Mouse (Mus musculus) neural tube, embryonic 10.5 days (tissue): ENCODE measurements around the gene Ovol2.
"Not testable (repeated sequence)": the region's sequence is repeated elsewhere in the genome, so short reads cannot be mapped to it uniquely, and the experiment has no call there.

Source experiments
- DNase-seq: peaks from one replicate; pipeline ENCODE4 v3.0.0-alpha.2; 2017; ENCODE audit warnings: low spot score; ENCODE audit errors: extremely low spot score

Gene Ovol2

DNA sequence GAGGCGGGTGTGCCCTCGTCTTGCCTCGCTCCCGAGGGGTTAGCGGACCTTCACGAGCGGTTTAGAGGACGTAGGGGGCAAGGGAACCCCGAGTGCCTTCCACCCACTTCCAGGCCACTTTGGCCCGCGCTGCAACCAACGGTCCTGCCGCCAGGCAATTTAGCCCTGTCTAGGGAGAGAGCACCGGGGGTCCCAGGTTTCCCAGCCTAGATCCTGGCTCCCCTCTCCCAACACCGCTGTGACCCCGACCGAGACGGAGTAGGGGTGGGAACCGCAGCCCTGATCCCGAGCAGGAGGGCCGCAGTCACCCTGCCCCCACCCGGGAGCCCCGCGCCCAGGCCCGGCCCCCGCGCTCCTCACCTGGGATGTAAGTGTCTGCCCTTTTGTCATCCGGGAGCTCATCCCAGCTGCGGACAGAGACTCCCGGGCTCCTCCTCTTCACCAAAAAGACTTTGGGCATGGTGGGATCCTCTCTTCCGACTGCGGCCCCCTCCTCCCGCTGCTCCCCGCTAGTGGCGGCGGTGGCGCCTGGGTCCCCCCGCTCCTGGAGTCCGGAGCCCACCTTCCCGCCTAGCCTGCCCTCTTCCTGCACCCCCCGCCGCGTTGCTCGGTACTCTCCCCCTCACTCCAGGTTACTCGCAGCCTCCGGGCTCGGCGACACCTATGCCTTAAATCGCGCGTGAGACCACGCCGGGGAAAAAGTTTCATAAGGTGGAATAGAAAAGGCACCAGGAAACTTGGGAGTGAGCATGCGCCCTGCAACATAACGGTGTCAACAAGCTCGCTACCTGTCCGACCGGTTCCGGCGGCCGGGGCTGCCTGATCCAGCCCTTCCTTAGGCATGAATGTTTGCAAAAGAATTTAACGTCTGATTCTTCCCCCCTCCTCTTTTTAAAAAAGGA lies at the start of gene Ovol2:
Ovol2 (minus strand) TSS at position 746 of the 902 bp plus-strand sequence.
- DNase-seq, result peak; percentile 54

- no peak for DNase-seq
These were observed 49.8 kb upstream of the Ovol2 start for GRCm38 (mm10) chr2:144381741-144382140.

DNA sequence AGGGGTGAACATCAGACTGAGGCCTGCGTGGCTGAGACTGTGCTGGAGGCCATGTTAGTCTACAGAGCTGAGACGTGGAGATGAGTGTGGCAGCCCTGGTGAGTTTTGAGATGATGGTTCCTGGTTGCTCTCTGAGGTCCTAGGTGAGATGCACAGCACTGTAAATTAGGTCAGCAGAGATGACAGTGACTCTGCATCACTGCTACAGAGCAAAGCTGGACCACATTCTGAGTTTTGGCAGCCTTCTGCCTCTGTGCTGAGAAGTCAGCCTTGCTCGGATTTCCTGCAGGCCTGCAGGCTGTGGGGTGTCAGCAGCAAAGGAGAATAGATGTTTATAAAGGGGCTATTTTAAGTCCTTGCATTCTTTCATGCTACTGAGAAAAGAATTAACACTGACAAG lies 49.3 kb upstream of the Ovol2 start:
- no peak for DNase-seq

- no peak for DNase-seq
These were observed 43.2 kb upstream of the Ovol2 start for GRCm38 (mm10) chr2:144375063-144375703.

DNA sequence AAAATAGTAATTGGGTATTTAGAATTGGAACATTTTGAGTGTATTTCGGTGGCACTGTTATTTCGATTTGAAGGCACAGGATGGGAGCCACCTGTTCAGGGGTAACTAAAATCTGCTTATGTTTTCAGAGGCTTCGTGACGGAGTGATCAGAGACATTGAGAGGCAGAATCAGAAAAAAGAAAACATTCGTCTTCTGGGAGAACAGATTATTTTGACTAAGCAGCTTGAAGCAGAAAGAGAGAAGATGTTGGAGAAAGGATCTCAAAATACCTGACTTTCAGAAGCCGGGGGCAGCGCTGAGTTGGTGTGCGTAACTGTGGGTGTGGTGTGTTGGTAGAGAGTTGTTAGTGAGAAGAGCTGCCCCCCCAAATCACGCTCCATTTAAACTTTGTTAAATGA lies 41.1 kb upstream of the Ovol2 start:
- DNase-seq, result no peak

DNA sequence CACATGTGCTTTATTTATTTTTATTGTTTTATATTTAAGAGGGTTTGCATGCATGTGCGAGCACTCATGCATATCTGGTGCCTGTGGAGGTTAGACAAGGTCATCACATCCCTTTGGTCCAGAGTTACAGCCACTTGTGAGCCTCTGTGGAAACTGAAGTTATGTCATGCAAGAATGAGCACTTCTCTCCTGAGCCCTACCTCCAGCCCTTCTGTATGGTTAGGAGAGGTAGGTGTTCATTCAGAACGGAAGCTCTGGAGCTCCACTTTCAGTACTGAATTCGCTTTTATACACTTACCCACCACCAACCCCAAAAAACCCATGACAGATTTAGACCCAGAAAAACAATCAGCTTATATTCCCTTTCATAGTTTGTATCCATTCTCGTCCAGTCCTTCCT lies 39.6 kb upstream of the Ovol2 start:
- DNase-seq, result no peak

- DNase-seq, result no peak
These were observed 37.6 kb upstream of the Ovol2 start for GRCm38 (mm10) chr2:144369511-144369910.

GRCm38 (mm10) chr2:144369020-144369421 lies 37.1 kb upstream of the Ovol2 start:
- DNase-seq, result no peak

- peak; percentile 98 for DNase-seq
These were observed 36.6 kb upstream of the Ovol2 start, which contains the start of the genes Kat14 and Pet117 for GRCm38 (mm10) chr2:144368400-144369019. Gene Kat14, plus strand, starts transcription at chr2:144368983. Gene Pet117, plus strand, starts transcription at chr2:144368996.

DNA sequence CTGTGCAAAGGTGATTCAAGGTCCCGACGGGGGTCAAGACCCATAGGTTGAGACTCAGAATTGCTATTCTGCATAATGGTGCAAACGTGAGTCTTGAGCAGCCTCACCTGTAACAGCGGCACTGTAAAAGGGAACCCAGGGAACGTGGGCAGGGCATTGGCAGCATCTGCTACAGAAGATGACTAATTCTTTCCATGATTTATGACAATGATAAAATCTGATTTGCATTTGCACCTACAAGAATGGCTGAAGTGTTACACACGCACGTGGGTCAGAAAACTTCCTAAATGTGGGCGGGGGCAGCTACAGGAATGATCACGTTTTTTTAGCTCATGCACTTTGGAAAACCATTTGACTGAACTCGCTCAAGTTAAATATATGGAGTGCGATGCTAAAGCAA lies 20.9 kb upstream of the Ovol2 start:
- DNase-seq, result no peak

DNA sequence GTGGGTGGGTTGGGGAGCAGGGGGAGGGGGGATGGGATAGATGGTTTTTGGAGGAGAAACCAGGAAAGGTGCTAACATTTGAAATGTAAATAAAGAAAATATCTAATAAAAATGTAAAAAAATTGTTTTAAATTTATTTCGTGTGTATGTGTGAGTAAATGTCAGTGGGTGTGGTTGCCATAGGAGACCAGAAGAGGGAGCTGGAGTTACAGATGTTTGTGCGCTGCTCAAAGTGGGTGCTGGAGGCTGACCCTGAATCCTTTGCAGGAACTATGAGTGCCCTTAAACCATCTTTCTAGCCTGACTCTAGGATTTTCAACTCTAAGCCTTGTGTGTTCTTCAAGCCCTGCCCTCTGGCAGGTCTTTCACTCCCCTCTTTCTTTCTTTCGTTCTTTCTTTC lies 16.6 kb upstream of the Ovol2 start:
- DNase-seq, result no peak

DNA sequence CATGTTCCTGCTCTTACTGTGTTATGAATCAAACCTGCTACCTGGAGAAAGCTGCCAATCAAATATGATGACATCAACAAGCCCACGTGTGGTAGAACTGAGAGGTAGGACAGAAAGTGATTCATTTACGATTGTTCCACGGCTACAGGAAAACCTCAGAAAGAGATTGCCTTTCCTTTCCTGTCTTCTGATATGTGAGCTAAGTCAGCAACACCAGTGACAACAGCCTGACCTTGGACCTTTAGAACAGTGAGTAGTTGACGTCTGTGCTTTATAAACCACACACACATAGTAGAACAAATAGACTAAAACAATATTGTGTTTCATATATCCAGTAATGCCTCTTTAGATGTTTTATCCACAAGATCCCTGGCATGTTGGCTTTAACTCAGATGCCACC lies 11.2 kb upstream of the Ovol2 start:
- no peak for DNase-seq

DNA sequence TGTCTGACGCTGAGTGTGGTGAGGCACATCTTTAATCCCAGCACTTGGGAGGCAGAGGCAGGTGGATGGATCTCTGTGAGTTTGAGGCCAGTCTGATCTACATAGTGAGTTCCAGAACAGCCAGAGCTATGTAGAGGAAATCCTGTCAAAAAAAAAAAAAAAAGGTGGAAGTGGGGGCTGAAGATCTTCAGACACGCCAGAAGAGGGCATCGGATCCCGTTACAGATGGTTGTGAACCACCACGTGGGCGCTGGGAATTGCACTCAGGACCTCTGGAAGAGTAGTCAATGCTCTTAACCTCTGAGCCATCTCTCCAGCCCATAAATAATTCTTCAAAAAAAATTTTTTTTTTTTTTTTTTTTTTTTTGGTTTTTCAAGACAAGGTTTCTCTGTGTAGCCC lies 6.2 kb upstream of the Ovol2 start:
- not testable (repeated sequence) for DNase-seq

DNA sequence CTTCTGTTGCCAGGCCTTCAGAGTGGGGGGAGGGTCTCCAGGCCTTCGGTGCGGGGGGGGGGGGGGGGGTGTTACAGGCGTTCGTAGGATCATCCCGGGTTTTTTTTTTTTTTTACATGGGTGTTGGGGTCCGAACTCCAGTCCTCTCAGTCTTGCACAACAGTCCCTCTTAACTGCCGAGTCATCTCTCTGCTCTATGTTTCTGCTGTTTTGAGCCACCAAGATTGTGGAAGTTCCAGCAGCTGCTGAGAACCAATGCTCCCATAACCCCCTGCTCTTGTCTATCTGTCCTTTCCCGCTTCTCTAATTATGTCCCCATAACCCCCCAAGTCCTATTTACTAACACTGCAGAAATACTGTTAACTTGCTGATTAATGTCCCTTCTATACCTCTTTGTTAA lies 5.8 kb upstream of the Ovol2 start:
- no peak for DNase-seq

GRCm38 (mm10) chr2:144337230-144337629 lies 5.3 kb upstream of the Ovol2 start:
- DNase-seq, result no peak

- DNase-seq, result peak; percentile 59
These were observed 1.3 kb upstream of the Ovol2 start for GRCm38 (mm10) chr2:144333138-144333842.

DNA sequence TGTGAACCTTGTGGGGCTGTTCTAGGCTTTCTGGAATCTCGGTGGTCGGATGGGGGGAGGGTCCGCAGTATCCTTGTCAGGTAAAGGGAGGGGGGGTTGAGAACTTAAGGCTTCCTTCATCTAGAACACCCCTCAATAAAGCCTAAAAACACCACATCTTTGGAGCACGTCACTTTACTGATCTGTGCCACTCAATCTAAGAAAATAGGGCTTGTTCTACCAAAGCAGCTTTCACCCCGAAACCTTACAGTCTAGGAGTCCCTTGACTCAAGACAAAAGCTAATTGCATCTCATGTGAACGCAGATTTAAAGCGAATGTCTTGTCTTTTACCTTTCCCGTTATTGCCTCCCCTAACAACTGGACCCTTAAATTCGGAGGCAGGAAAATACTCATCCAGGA lies 540 bp upstream of the Ovol2 start:
- DNase-seq, result peak; percentile 31

DNA sequence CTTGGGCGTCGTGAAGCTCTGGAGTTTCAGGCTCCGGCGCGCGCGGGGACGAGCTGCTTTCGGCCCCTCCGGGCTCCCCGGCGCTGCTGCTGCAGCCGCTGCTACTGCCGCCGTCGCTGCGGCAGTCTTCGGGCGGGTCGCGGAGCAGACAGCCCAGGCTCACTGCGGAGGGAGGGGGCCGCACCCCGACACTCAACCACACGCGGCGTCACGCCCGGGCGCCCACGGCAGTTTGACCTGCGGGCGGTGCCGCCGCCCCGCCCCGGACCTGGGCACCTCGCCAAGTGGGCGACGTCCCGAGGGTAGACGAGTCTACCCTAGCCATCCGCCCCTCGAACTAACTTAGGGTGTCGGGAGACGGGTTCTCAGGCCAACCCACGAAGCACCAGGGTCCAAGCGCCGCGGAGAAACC lies 980 bp downstream of the Ovol2 start:
- no peak for DNase-seq

DNA sequence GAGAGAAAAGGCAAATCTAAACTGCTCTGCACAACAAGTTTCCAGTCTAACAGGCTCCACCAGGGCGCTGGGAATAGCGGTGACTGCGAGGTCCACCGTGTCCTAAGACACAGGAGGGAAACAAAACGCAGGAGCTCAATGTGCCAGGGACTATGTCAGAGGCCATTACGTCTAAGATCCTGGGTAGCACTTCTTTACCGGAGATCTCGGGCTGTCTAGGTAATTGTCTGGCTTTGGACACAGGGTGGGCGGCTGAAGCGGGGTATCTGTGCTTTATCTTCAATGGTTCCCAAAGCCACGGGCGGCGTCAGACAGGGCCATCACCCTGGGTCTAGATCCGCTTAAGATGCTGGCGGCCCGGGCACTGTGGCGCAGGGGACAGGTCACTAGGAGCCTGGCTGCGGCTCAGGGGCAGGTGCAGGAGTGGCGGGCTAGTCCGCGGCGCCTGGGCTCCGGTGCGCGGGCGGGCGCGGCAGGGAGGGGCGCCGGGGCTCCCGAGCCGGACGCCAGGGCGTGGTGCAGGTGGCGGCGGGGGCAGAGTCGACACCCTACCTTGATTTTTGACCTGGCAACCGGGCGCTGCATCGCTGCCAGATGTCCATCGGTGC lies 1.5 kb downstream of the Ovol2 start:
- peak; percentile 63 for DNase-seq

GRCm38 (mm10) chr2:144329937-144330336 lies 2.0 kb downstream of the Ovol2 start:
- DNase-seq, result peak; percentile 22

DNA sequence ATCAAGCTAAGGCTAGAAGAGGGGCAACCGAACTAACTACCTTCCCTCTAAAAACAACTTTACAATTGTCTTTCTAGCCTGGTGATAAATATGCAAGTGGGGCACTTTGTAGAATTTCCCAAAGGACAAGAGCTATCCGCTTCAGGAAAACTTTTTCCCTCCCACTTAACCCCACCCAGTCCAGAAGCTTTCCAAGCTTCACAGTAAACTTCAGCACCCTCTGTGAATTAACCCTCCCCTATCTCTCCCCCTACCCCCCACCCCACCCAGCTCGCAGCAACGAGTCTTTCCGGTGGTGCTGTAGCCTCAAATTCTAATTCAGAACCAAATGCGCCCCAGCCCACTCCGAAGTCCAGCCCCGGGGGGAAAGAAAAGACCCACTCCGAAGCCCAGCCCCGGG lies 2.5 kb downstream of the Ovol2 start:
- DNase-seq, result no peak
